Mouse (Mus musculus): ENCODE measurements around the gene Dnhd1. TPM values are rescaled to one million over a fixed set of nuclear protein-coding genes. Genes with fewer than 3 reads are reported as not detected.
"Not testable (repeated sequence)": the region's sequence is repeated elsewhere in the genome, so short reads cannot be mapped to it uniquely, and the experiment has no call there.

The Dnhd1 gene
- polyA plus RNA-seq, 1 experiment from 2014 or later = 2.8 TPM

- no peak overlapping the region for H3K4me2 ChIP-seq (ENCODE audit: low read depth, low read length)
- no peak overlapping the region for H3K27ac ChIP-seq (ENCODE audit: low read depth, low read length)
- no peak overlapping the region for H3K4me3 ChIP-seq (ENCODE audit: low read depth, low read length)
- H3K36me3 ChIP-seq (ENCODE audit: control insufficient read depth, insufficient read depth, low read length) = peaks cover 17% of the 10 kb centered on the region; the same call in 1 of the 2 replicates
- peaks cover 14% of the 10 kb centered on the region for H3K4me1 ChIP-seq (ENCODE audit: control insufficient read depth, insufficient read depth, low read length)
- no peaks in the 10 kb centered on the region for H3K9me3 ChIP-seq (ENCODE audit: control insufficient read depth, low read length)
- H3K27me3 ChIP-seq (ENCODE audit: control insufficient read depth, insufficient read depth, low read length) = no peaks in the 10 kb centered on the region
- ATAC-seq (ENCODE audit: low read depth) = no peak
- H3K9ac ChIP-seq (replicated peaks; ENCODE audit: low read depth, low read length) = no peak overlapping the region
- WGBS = 94% methylated on average over 9 of the region's 9 CpGs
These were observed 91.4 kb downstream of the Dnhd1 start for GRCm38 (mm10) chr7:105741978-105742377.

- not testable (repeated sequence) for H3K27ac ChIP-seq (ENCODE audit: low read depth, low read length); ATAC-seq (ENCODE audit: low read depth); H3K9ac ChIP-seq (replicated peaks; ENCODE audit: low read depth, low read length); H3K4me3 ChIP-seq (ENCODE audit: low read depth, low read length); H3K27me3 ChIP-seq (ENCODE audit: control insufficient read depth, insufficient read depth, low read length); H3K4me2 ChIP-seq (ENCODE audit: low read depth, low read length); H3K9me3 ChIP-seq (ENCODE audit: control insufficient read depth, low read length); H3K4me1 ChIP-seq (ENCODE audit: control insufficient read depth, insufficient read depth, low read length)
- WGBS = 79% methylated on average over 7 of the region's 7 CpGs
- H3K36me3 ChIP-seq (ENCODE audit: control insufficient read depth, insufficient read depth, low read length) = peaks cover 17% of the 10 kb centered on the region; the same call in 1 of the 2 replicates
These were observed 92.0 kb downstream of the Dnhd1 start for GRCm38 (mm10) chr7:105742539-105743215.

DNA sequence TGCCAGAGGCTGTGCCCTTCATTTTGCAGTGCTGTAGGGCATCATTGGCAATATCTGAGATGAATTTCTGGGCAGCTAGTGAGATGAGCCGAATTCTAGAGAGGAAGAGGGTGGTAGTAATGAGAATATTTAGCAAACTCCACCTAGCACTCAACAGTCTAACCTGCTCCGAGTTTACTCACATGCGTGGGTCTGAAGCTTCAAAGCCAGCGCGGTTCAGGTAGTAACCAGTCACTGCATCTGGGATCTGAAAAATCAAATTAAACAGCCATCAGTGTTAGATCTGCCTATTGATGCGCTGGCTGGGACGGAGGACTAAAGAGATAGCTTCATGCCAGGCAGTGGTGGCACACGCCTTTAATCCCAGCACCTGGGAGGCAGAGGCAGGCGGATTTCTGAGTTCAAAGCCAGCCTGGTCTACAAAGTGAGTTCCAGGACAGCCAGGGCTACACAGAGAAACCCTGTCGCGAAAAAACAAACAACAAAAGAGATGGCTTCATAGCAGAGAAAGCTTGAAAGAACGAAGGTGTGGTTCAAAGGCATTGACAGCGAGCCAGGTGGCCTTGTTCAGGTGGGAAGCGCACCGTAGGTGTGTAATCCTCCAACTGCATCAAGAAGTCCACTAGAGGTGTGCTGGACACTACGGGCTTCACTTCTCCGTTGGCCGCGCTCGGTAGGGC is 92.8 kb downstream of the Dnhd1 start:
- 39% methylated on average over 20 of the region's 20 CpGs for WGBS
- not testable (repeated sequence) for H3K27me3 ChIP-seq (ENCODE audit: control insufficient read depth, insufficient read depth, low read length); H3K27ac ChIP-seq (ENCODE audit: low read depth, low read length); ATAC-seq (ENCODE audit: low read depth); H3K9me3 ChIP-seq (ENCODE audit: control insufficient read depth, low read length); H3K4me1 ChIP-seq (ENCODE audit: control insufficient read depth, insufficient read depth, low read length)
- Histone ChIP-seq H3K36me3 (ENCODE audit: control insufficient read depth, insufficient read depth, low read length) (peaks cover 17% of the 10 kb centered on the region; the same call in 1 of the 2 replicates), H3K4me3 (ENCODE audit: low read depth, low read length) (peak overlapping the region; percentile 93), H3K9ac (replicated peaks; ENCODE audit: low read depth, low read length) (peak overlapping the region; percentile 92), H3K4me2 (ENCODE audit: low read depth, low read length) (peak overlapping the region; percentile 87)

DNA sequence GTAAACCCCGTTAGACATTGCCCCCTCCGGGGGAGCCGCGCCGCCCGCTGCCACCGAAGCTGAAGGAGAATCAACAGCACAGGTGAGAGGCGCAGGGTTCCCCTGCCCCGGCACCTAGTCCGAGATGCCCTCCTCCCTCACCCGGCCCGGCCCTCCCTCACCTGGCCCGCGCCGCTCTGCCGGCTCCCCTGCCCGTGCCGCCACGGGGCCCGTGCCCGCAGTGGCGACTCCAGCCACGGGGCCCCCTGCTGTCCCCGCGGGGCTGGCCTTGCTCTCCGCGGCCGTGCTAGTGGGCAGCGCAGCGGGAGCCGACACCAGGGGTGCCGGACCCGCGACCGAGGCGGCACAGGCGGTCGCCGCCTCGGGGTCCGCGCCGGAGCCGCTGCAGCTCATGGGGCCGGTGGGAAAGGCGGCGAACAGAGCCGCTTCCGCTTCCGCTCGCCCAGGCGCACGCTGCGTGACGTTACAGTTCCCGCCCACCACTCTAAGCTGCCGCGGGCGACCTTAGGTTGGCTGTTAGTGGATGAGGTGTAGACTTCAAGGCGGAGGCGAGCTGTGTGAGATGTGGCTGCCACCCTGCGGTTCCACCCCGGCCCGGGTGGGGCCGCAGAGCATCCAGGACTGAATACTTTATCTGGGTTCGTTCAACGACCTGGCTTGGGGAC is 93.4 kb downstream of the Dnhd1 start, which contains the start of gene Taf10:
Taf10 (minus strand) TSS at position 436 of the 665 bp plus-strand sequence.
- Histone ChIP-seq H3K4me1 (ENCODE audit: control insufficient read depth, insufficient read depth, low read length) (peaks cover 7% of the 10 kb centered on the region), H3K4me3 (ENCODE audit: low read depth, low read length) (peak within 1 kb of the TSS; percentile 93), H3K27ac (ENCODE audit: low read depth, low read length) (peak within 1 kb of the TSS; percentile 78), H3K27me3 (ENCODE audit: control insufficient read depth, insufficient read depth, low read length) (no peaks in the 10 kb centered on the region), H3K36me3 (ENCODE audit: control insufficient read depth, insufficient read depth, low read length) (peaks cover 17% of the 10 kb centered on the region; the same call in 1 of the 2 replicates), H3K9ac (replicated peaks; ENCODE audit: low read depth, low read length) (peak within 1 kb of the TSS; percentile 92), H3K9me3 (ENCODE audit: control insufficient read depth, low read length) (no peaks in the 10 kb centered on the region), H3K4me2 (ENCODE audit: low read depth, low read length) (peak within 1 kb of the TSS; percentile 87)
- ATAC-seq (ENCODE audit: low read depth) = peak; percentile 98
- WGBS = under 1% methylated on average over 67 of the region's 67 CpGs

- Histone ChIP-seq H3K4me2 (ENCODE audit: low read depth, low read length) (no peak overlapping the region), H3K27me3 (ENCODE audit: control insufficient read depth, insufficient read depth, low read length) (no peaks in the 10 kb centered on the region)
- 81% methylated on average over 2 of the region's 2 CpGs for WGBS
These were observed 97.1 kb downstream of the Dnhd1 start for GRCm38 (mm10) chr7:105747776-105748175.

DNA sequence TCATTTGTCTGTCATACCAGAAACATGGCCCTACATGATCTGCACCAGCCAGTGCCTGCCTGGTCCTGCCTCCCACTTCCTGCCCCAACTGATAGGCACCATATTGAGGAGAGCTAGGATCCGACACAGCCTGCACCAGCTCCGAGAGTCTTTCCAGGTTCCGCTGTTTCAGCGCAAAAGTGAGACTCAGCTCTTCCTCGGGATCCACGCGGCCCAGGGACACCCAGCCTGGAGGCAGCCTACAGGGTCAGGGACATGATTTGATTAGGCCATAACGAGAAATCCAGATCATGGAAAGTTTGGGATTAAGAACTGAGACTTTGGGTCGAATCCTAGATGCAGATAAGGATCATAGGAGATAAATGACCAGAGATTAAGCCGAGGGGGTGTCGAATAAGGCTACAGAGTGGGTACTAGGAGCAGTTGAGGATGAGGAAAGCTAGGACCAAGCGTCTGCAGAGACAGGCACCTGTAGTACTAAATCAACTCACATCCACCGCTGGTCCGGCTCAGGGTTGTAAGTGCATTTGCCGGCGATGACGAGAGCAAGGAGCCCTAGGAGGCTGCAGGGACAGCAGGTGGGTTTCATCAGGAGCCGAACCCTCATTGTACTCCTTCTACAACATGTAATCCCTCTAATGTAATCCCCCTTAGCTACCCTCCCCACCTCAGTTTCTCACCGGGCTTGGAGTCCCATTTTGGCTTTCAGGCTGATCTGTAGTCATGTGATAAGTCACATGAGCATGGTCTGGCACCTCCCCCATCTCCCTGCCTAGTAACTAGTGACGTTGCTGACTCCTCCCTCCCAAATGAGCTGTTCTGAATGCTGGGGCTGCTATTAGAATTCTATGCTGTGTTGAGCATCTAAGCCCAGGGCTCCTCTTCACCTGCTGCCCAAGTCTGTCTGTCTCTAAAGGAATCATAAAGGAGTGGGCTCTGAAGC is 101.1 kb downstream of the Dnhd1 start, which contains the start of gene Tpp1:
Tpp1 (minus strand) TSS at position 745 of the 943 bp plus-strand sequence.
- Histone ChIP-seq H3K4me3 (ENCODE audit: low read depth, low read length) (peak within 1 kb of the TSS; percentile 42), H3K4me2 (ENCODE audit: low read depth, low read length) (peak within 1 kb of the TSS; percentile 58), H3K9me3 (ENCODE audit: control insufficient read depth, low read length) (no peaks in the 10 kb centered on the region), H3K36me3 (ENCODE audit: control insufficient read depth, insufficient read depth, low read length) (peaks cover 46% of the 10 kb centered on the region), H3K27me3 (ENCODE audit: control insufficient read depth, insufficient read depth, low read length) (no peaks in the 10 kb centered on the region), H3K27ac (ENCODE audit: low read depth, low read length) (peak within 1 kb of the TSS; percentile 45; the same call in 1 of the 2 replicates), H3K4me1 (ENCODE audit: control insufficient read depth, insufficient read depth, low read length) (0 out of 2 replicates have a peak, but pooled peaks cover 12% of the 10 kb centered on the region), H3K9ac (replicated peaks; ENCODE audit: low read depth, low read length) (peak within 1 kb of the TSS; percentile 44; the same call in 1 of the 2 replicates)
- WGBS = 25% methylated on average over 20 of the region's 20 CpGs
- ATAC-seq (ENCODE audit: low read depth) = peak; percentile 92

More at GRCm38 (mm10) chr7:105747776-105748175, 97.1 kb downstream of the Dnhd1 start:
- H3K27ac ChIP-seq (ENCODE audit: low read depth, low read length) = no peak overlapping the region
- H3K4me1 ChIP-seq (ENCODE audit: control insufficient read depth, insufficient read depth, low read length) = peaks cover 15% of the 10 kb centered on the region
- ATAC-seq (ENCODE audit: low read depth) = no peak
- H3K4me3 ChIP-seq (ENCODE audit: low read depth, low read length) = no peak overlapping the region
- H3K36me3 ChIP-seq (ENCODE audit: control insufficient read depth, insufficient read depth, low read length) = peaks cover 6% of the 10 kb centered on the region; the same call in 1 of the 2 replicates
- no peaks in the 10 kb centered on the region for H3K9me3 ChIP-seq (ENCODE audit: control insufficient read depth, low read length)
- no peak overlapping the region for H3K9ac ChIP-seq (replicated peaks; ENCODE audit: low read depth, low read length)

- H3K4me1 ChIP-seq (ENCODE audit: control insufficient read depth, insufficient read depth, low read length) = 0 out of 2 replicates have a peak, but pooled peaks cover 12% of the 10 kb centered on the region
- WGBS = 92% methylated on average over 2 of the region's 2 CpGs
- no peak overlapping the region for H3K9ac ChIP-seq (replicated peaks; ENCODE audit: low read depth, low read length)
- no peak overlapping the region for H3K4me3 ChIP-seq (ENCODE audit: low read depth, low read length)
- peaks cover 55% of the 10 kb centered on the region for H3K36me3 ChIP-seq (ENCODE audit: control insufficient read depth, insufficient read depth, low read length)
- ATAC-seq (ENCODE audit: low read depth) = peak; percentile 7; the same call in 1 of the 2 replicates
- peak overlapping the region; percentile 39; the same call in 1 of the 2 replicates for H3K27ac ChIP-seq (ENCODE audit: low read depth, low read length)
- H3K27me3 ChIP-seq (ENCODE audit: control insufficient read depth, insufficient read depth, low read length) = no peaks in the 10 kb centered on the region
- H3K4me2 ChIP-seq (ENCODE audit: low read depth, low read length) = no peak overlapping the region
- H3K9me3 ChIP-seq (ENCODE audit: control insufficient read depth, low read length) = no peaks in the 10 kb centered on the region
These were observed 102.1 kb downstream of the Dnhd1 start for GRCm38 (mm10) chr7:105752716-105753115.

- Histone ChIP-seq H3K9ac (replicated peaks; ENCODE audit: low read depth, low read length) (no peak overlapping the region), H3K4me3 (ENCODE audit: low read depth, low read length) (no peak overlapping the region), H3K4me2 (ENCODE audit: low read depth, low read length) (no peak overlapping the region), H3K4me1 (ENCODE audit: control insufficient read depth, insufficient read depth, low read length) (0 out of 2 replicates have a peak, but pooled peaks cover 12% of the 10 kb centered on the region), H3K27ac (ENCODE audit: low read depth, low read length) (no peak overlapping the region; the same call in 1 of the 2 replicates), H3K36me3 (ENCODE audit: control insufficient read depth, insufficient read depth, low read length) (peaks cover 60% of the 10 kb centered on the region), H3K9me3 (ENCODE audit: control insufficient read depth, low read length) (no peaks in the 10 kb centered on the region), H3K27me3 (ENCODE audit: control insufficient read depth, insufficient read depth, low read length) (no peaks in the 10 kb centered on the region)
- no peak; the same call in 1 of the 2 replicates for ATAC-seq (ENCODE audit: low read depth)
- WGBS = 88% methylated on average over 10 of the region's 10 CpGs
These were observed 102.7 kb downstream of the Dnhd1 start for GRCm38 (mm10) chr7:105753281-105753680.
